Mouse (Mus musculus) hindbrain, embryonic 11.5 days (tissue): ENCODE measurements at regions not wholly inside any gene's neighbourhood (a gene's known extent, or its start where the extent isn't known, plus 50 kb on each side); places are given as distances from the start of the nearest gene placed in this dataset.

ENCODE experiments used
- ATAC-seq: fragments of 200-750 bp; cut with Nextera tagmentation; 2 replicates; pipeline ENCODE4 v1.8.0; 2017; ENCODE audit warnings: mild to moderate bottlenecking, moderate TSS enrichment, moderate library complexity; ENCODE audit not compliant: low FRiP score
- DNase-seq: peaks from one replicate; pipeline ENCODE4 v3.0.0-alpha.2; 2015; ENCODE audit warnings: low spot score
- H3K27ac ChIP-seq: fragments of 300-500 bp; sonication (generic); 2 replicates; pipeline ENCODE4 v1.5.1; 2014; ENCODE audit warnings: mild to moderate bottlenecking, low read depth, low read length
- H3K27me3 ChIP-seq: fragments of 300-500 bp; sonication (generic); 2 replicates; pipeline ENCODE4 v1.6.1; 2014; ENCODE audit warnings: mild to moderate bottlenecking, low read length, moderate library complexity, mixed read lengths; ENCODE audit not compliant: control insufficient read depth, insufficient read depth
- H3K36me3 ChIP-seq: fragments of 300-500 bp; sonication (generic); 2 replicates; pipeline ENCODE4 v1.6.1; 2014; ENCODE audit warnings: mild to moderate bottlenecking, low read length, moderate library complexity, mixed read lengths; ENCODE audit not compliant: control insufficient read depth, insufficient read depth
- H3K4me1 ChIP-seq: fragments of 300-500 bp; sonication (generic); replicated peaks from 2 replicates; pipeline ENCODE4 v1.6.1; 2014; ENCODE audit warnings: low read length, mixed read lengths; ENCODE audit not compliant: control insufficient read depth, insufficient read depth
- H3K4me2 ChIP-seq: fragments of 300-500 bp; sonication (generic); replicated peaks from 2 replicates; pipeline ENCODE4 v1.6.1; 2014; ENCODE audit warnings: mild to moderate bottlenecking, low read depth, low read length
- H3K4me3 ChIP-seq: fragments of 300-500 bp; sonication (generic); 2 replicates; pipeline ENCODE4 v1.5.1; 2014; ENCODE audit warnings: low read depth, low read length
- H3K9ac ChIP-seq: fragments of 300-500 bp; sonication (generic); 2 replicates; pipeline ENCODE4 v1.6.1; 2014; ENCODE audit warnings: low read depth, low read length
- H3K9me3 ChIP-seq: fragments of 300-500 bp; sonication (generic); 2 replicates; pipeline ENCODE4 v1.6.1; 2016; ENCODE audit warnings: low read length; ENCODE audit not compliant: control insufficient read depth
- WGBS: fragments of 180-500 bp; shearing (Covaris S2); extraction: QIAGEN DNeasy Blood & Tissue Kit; methylation state at CpG from one replicate; pipeline ENCODE4 v1.1.7; 2014; 5-methylcytosine and 5-hydroxymethylcytosine counted together

DNA sequence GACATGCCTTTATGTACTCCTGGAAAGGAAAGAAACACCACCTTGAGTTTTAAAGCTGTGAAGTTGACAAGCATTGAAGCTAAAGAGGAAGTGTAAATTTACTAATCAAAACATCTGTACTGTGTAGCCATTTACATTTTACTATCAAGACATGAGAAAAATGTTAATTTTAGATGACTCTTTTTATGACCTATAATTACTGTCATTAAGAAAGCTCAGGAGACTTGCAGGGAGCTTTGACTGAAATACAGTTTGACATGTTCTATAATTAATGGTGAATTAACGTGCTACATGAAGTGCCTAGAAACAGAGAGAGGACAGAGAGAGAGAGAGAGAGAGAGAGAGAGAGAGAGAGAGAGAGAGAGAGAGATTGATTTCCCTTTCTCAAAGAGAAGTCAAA is 432.8 kb downstream of the Gm8797 start:
- Histone ChIP-seq H3K4me2 (no peak overlapping the region), H3K4me1 (no peaks in the 10 kb centered on the region), H3K9me3 (no peaks in the 10 kb centered on the region), H3K9ac (no peak overlapping the region), H3K27me3 (no peaks in the 10 kb centered on the region), H3K36me3 (no peaks in the 10 kb centered on the region), H3K4me3 (no peak overlapping the region), H3K27ac (no peak overlapping the region)
- ATAC-seq (no peak), DNase-seq (no peak)
- 59% methylated on average over 1 of the region's 1 CpGs for WGBS

- Histone ChIP-seq H3K4me1 (no peaks in the 10 kb centered on the region), H3K4me3 (no peak overlapping the region), H3K4me2 (no peak overlapping the region), H3K9me3 (no peaks in the 10 kb centered on the region), H3K36me3 (no peaks in the 10 kb centered on the region), H3K9ac (no peak overlapping the region), H3K27me3 (no peaks in the 10 kb centered on the region), H3K27ac (no peak overlapping the region)
- WGBS, result 69% methylated on average over 2 of the region's 2 CpGs
- ATAC-seq (no peak), DNase-seq (no peak)
Measured at GRCm38 (mm10) chr3:6204656-6205055, 415.6 kb downstream of the 1700008P02Rik start.

GRCm38 (mm10) chr3:6228685-6229084 is 391.6 kb downstream of the 1700008P02Rik start:
- DNase-seq (no peak), ATAC-seq (no peak)
- Histone ChIP-seq H3K27ac (no peak overlapping the region), H3K4me3 (no peak overlapping the region), H3K4me1 (no peaks in the 10 kb centered on the region), H3K4me2 (no peak overlapping the region), H3K27me3 (no peaks in the 10 kb centered on the region), H3K9ac (no peak overlapping the region), H3K36me3 (no peaks in the 10 kb centered on the region), H3K9me3 (no peaks in the 10 kb centered on the region)
- WGBS, result 66% methylated on average over 1 of the region's 1 CpGs
